Mouse (Mus musculus) megakaryocyte, embryonic 14.5 days (primary cell): ENCODE measurements around the gene Mef2a.

ENCODE experiments used
- FLI1 ChIP-seq: IDR thresholded peaks from 2 replicates; pipeline ENCODE4 v1.6.1; 2012; ENCODE audit warnings: low read length, inconsistent platforms, mixed read lengths
- GATA1 ChIP-seq: IDR thresholded peaks from 3 replicates; pipeline ENCODE4 v1.6.1; 2012; ENCODE audit warnings: mixed read lengths, low read length, inconsistent platforms, borderline replicate concordance

GRCm38 (mm10) chr7:67183786-67184185, 188.9 kb downstream of the Mef2a start:
- TF ChIP-seq GATA1 (no peak), FLI1 (no peak)
